Mouse (Mus musculus): ENCODE data around the gene Mdm4. TPM values are rescaled to one million over a fixed set of nuclear protein-coding genes. Genes with fewer than 3 reads are reported as not detected.

Gene Mdm4
- polyA plus RNA-seq, 1 experiment from 2014 or later = 48.0 TPM

DNA sequence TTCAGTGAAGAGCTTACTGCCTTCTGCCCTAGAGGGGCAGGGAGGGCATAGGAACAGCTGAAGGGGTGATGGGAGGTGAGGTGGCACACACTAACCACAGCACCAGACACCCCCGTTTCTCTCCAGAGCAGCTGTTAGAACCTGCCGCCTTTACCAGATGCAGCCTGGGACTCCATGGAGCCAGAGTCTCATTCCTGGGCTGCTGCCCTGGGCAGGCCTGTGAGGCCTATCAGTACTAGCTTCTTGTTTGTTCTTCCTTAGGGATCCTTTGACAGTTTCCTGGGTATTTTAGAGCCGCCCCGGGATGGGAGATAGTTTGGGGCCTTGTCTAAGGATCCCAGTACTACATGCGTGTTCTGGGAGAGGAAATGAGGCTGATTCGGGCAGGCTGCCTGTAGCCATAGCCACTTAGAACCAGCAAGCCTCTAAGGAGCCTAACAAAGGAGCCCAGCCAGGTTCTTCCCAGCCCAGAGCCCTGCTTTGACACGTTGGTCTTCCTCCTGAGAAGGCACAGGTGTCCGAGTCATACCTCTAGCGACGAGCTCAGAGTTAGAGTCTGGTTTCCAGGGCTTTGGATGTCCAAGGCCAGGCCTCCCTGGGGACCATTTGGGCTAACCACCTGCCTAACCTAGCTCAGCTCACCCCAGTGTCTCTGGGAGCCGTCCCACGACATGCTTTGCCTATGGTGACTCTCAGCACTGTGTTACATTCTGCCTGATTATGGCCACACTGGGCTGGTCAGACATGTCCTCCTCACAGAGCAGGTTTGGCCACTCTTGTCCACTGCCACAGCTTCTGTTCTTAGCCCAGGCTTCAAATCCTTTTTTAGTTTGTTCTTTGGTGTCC, 39.1 kb upstream of the Mdm4 start:
- ATAC-seq (ENCODE audit: low FRiP score) = peak; percentile 25; the same call in 1 of the 2 replicates

DNA sequence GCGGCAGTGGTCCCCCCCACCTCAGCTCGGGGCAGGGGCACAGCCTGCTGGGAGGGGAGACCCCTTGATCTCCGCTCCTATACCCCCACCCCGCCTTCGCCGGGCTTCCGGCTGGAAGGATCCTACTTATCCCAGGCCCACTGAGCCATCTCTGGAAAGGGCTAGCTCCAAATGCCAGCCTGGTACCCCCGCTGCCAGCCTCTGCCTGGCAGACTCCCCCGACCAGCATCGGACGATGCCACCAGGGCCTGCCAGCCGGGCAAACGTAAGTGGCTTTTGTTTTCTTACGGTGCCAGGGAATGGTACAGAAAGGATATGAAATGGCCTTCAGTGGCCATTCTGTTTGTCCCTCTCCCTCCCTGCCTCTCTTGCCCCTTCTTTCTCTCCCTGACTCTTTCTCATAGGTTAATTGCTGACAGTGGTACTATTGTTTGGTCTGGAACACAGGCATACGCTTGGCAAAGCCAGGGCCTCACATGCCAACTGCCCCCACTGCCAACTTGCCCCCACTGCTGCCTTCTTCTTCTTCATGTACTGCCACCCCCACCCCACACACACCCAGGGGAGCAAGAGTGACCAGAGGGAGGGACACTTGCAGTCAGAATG, 38.4 kb upstream of the Mdm4 start:
- Histone ChIP-seq H3K36me3 (peaks cover 57% of the 10 kb centered on the region), H3K4me3 (no peak overlapping the region), H3K27me3 (no peaks in the 10 kb centered on the region), H3K9ac (peak overlapping the region; percentile 51), H3K4me1 (replicated peaks) (peaks cover 60% of the 10 kb centered on the region), H3K27ac (peak overlapping the region; percentile 78), H3K4me2 (no peak overlapping the region), H3K9me3 (no peaks in the 10 kb centered on the region)
- ATAC-seq (ENCODE audit: low FRiP score) = peak; percentile 43
- whole genome bisulfite sequencing = 87% methylated on average over 15 of the region's 15 CpGs

More for the DNA sequence above, 39.1 kb upstream of the Mdm4 start:
- H3K9me3 ChIP-seq = no peaks in the 10 kb centered on the region
- H3K9ac ChIP-seq = peak overlapping the region; percentile 51
- H3K36me3 ChIP-seq = peaks cover 55% of the 10 kb centered on the region
- no peaks in the 10 kb centered on the region for H3K27me3 ChIP-seq
- H3K4me1 ChIP-seq (replicated peaks) = peaks cover 60% of the 10 kb centered on the region
- WGBS = 82% methylated on average over 12 of the region's 12 CpGs
- no peak overlapping the region for H3K4me2 ChIP-seq
- H3K4me3 ChIP-seq = no peak overlapping the region
- peak overlapping the region; percentile 78 for H3K27ac ChIP-seq

DNA sequence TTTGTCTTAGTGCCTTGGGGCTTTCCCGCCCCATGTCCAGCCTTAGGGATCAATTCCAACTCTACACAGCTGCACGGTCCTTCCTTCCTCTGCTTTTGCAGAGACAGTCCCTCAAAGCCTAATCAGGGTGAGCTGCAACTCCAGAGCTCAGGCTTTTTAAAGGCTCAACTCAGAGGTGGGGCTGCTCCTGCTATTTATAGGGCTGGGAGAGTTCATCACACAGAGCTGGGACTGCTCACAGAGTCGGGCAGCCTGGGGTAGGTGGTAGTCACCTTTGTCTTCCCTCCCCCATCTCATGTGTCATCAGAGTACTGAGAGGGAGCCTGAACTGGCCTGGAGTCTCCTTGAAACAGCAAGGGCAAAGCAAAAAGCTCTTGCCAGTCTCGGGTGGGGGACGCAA, 37.9 kb upstream of the Mdm4 start:
- Histone ChIP-seq H3K4me2 (no peak overlapping the region), H3K27me3 (no peaks in the 10 kb centered on the region), H3K4me3 (no peak overlapping the region), H3K9ac (peak overlapping the region; percentile 51; the same call in 1 of the 2 replicates), H3K36me3 (peaks cover 62% of the 10 kb centered on the region), H3K9me3 (no peaks in the 10 kb centered on the region), H3K27ac (peak overlapping the region; percentile 78), H3K4me1 (replicated peaks) (peaks cover 55% of the 10 kb centered on the region)
- 72% methylated on average over 5 of the region's 5 CpGs for whole genome bisulfite sequencing
- peak; percentile 25; the same call in 1 of the 2 replicates for ATAC-seq (ENCODE audit: low FRiP score)

DNA sequence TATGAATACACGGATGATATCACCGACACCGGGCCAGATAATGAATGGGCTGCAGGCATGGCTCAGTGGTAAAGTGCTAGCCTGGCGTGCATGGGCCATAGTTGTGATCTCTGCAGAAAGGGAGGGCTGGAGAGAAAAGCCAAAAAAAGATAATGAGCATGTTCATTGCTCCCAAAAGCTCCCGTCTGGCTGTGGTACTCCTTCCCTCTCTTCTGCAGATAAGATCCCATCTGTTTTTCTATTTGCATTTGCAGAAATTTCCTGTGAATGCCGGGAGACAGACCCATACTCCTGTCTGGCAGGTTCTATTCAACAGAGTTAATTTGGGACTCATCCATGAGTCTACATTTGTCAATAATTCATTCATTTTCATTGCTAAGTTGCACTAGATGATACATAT, 32.8 kb upstream of the Mdm4 start:
- Histone ChIP-seq H3K4me1 (replicated peaks) (peaks cover 8% of the 10 kb centered on the region), H3K4me2 (no peak overlapping the region), H3K4me3 (no peak overlapping the region), H3K27ac (no peak overlapping the region), H3K36me3 (peaks cover 49% of the 10 kb centered on the region), H3K27me3 (no peaks in the 10 kb centered on the region), H3K9ac (no peak overlapping the region), H3K9me3 (no peaks in the 10 kb centered on the region)
- 92% methylated on average over 6 of the region's 6 CpGs for WGBS
- no peak for ATAC-seq (ENCODE audit: low FRiP score)

DNA sequence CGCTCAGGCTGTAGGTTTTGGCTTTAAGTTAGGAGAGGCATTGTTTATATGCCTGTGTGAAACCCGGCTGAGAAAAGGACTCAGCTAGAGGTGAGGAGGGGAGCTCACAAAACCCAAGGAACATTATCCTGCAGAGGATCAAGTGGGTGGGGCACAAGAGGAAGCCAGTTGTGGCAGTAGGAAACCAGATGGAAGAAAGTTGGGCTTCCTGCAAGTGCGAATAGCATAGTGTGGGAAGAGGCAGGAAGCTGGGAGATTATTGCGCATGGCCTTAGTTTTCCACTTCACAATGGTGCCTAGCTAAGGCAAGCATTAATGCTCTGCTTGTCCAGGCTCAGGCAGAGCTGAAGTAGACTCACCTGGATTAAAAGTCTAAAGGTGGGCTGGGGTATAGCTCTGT, 30.3 kb upstream of the Mdm4 start:
- H3K4me1 ChIP-seq (replicated peaks) = peaks cover 23% of the 10 kb centered on the region
- H3K9me3 ChIP-seq = no peaks in the 10 kb centered on the region
- no peak overlapping the region for H3K9ac ChIP-seq
- no peak overlapping the region for H3K4me2 ChIP-seq
- ATAC-seq (ENCODE audit: low FRiP score) = no peak
- no peaks in the 10 kb centered on the region for H3K27me3 ChIP-seq
- no peak overlapping the region for H3K4me3 ChIP-seq
- no peak overlapping the region for H3K27ac ChIP-seq
- H3K36me3 ChIP-seq = peaks cover 32% of the 10 kb centered on the region
- 69% methylated on average over 4 of the region's 4 CpGs for WGBS

DNA sequence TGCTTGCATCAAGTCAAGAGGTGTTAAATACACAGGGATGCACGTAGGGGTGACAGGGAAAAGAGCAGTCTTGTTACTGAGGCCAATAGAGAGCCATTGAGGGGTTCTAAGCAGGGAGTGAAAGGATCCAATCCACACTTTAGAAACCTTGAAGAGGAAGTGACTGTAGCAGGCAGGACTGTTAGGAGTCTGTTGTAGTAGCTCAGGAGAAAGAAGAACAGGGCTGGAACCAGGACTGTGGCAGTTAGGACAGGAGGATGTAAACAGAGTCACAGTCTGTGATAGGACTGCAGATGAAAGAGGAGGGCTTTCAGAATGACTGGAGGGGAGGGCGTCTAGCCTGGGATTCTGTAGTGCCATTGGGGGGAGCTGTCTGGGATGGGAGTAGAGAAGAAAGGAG, 29.2 kb upstream of the Mdm4 start:
- Histone ChIP-seq H3K4me3 (no peak overlapping the region), H3K9me3 (no peaks in the 10 kb centered on the region), H3K36me3 (peaks cover 32% of the 10 kb centered on the region), H3K27ac (no peak overlapping the region), H3K4me2 (no peak overlapping the region), H3K9ac (no peak overlapping the region), H3K27me3 (no peaks in the 10 kb centered on the region), H3K4me1 (replicated peaks) (peaks cover 29% of the 10 kb centered on the region)
- no peak for ATAC-seq (ENCODE audit: low FRiP score)
- WGBS = 58% methylated on average over 2 of the region's 2 CpGs

DNA sequence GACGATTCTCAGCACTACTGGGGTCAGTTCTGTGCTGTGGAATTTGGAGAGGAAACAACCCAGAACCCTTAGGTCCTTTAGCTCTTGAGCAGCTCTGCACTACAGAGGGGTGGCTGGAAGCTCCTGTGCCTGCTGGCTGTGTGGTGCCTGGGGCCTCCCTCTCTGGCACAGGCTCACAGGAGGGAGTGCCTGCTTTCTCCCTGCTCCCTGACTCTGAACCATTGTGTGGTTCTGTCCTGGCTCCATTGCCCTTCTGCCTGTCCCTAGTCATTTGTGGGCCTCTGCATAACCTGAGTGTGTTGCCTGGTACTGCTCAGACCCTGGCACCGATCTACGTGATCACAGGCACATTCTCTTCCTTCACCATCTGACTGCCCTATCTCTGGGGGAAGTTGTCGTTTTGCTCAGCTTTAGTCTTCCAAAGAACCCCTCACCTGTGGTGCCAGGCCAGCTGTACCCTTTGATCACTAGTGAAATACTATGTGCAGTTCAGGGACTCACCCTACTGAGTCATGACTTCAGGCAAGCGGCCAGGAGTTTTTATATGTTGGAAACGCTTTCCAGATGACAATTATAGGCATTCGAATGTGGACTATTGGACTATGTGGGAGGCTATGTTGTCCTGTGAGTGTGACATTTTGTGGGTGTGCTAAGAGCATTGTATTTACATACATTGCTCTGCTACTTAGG, 27.1 kb upstream of the Mdm4 start:
- no peaks in the 10 kb centered on the region for H3K9me3 ChIP-seq
- H3K27ac ChIP-seq = no peak overlapping the region
- H3K36me3 ChIP-seq = peaks cover 13% of the 10 kb centered on the region
- WGBS = 76% methylated on average over 7 of the region's 7 CpGs
- no peaks in the 10 kb centered on the region for H3K27me3 ChIP-seq
- peaks cover 46% of the 10 kb centered on the region for H3K4me1 ChIP-seq (replicated peaks)
- ATAC-seq (ENCODE audit: low FRiP score) = 0 out of 2 replicates have a peak, but pooled peaks have one; percentile 43
- H3K4me2 ChIP-seq = no peak overlapping the region
- H3K9ac ChIP-seq = peak overlapping the region; percentile 16; the same call in 1 of the 2 replicates
- H3K4me3 ChIP-seq = no peak overlapping the region

DNA sequence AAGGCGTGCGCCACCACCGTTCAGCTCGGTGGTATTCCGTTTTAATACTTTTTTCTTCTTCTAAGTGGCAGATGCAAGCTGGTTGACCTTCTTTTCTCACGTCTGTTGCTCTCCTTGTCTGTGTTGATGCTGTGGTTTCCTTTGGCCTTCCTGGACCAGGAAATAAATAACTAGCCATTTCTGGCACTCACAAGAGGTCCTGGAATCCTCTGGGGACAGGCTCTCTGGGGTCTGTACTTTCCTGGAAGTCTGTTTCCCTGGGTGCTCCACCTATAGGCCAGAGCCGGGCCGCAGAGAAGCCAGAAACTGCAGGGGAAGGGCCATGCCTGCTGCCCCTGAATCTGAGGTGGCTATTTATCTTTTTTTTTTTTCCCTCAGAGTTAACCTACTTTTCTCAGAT, 24.0 kb upstream of the Mdm4 start:
- no peak overlapping the region for H3K27ac ChIP-seq
- no peak overlapping the region for H3K9ac ChIP-seq
- H3K27me3 ChIP-seq = no peaks in the 10 kb centered on the region
- no peak overlapping the region for H3K4me3 ChIP-seq
- H3K36me3 ChIP-seq = no peaks in the 10 kb centered on the region
- H3K4me2 ChIP-seq = no peak overlapping the region
- H3K4me1 ChIP-seq (replicated peaks) = peaks cover 67% of the 10 kb centered on the region
- H3K9me3 ChIP-seq = no peaks in the 10 kb centered on the region
- 78% methylated on average over 8 of the region's 8 CpGs for WGBS
- ATAC-seq (ENCODE audit: low FRiP score) = no peak

DNA sequence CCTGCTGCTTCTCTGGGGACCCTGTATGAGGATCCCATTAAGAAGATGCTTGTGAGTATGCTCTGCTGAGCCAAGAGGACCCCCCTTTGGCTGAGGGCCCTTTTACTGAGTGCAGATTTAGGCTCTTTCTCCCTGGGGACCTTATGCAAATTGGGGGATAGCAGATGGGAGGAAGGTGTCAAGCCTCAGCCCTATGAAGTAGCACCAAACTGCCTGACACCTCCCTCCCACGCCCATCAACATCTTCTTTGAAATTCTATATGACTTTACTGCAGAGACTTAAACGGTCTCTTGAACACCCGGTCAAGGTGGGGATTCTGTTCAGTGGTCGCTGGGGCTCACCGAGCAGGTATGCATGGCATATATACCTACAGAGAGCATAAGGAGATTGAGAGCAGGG, 22.7 kb upstream of the Mdm4 start:
- Histone ChIP-seq H3K27ac (no peak overlapping the region), H3K36me3 (no peaks in the 10 kb centered on the region), H3K4me3 (no peak overlapping the region), H3K9ac (no peak overlapping the region), H3K4me2 (no peak overlapping the region), H3K27me3 (no peaks in the 10 kb centered on the region), H3K4me1 (replicated peaks) (peaks cover 78% of the 10 kb centered on the region), H3K9me3 (no peaks in the 10 kb centered on the region)
- ATAC-seq (ENCODE audit: low FRiP score) = no peak
- WGBS = 64% methylated on average over 5 of the region's 5 CpGs

DNA sequence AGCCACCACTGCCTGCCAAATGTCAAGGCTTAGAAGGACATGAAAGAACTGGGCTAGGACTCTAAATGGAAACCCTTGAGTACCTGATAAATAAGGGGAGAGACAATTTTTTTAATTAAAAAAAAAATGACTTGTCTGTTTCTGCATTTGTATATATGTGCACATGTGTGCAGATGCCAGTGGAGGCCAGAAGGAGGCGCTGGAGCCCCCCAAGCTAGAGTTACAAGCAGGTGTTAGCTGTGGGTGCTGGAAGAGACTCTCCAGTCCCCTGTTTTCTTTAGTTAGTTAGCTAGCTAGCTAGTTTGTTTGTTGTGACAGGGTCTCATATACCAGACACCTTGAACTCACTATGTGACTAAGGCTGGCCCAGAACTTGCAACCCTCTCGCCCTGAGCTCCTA, 21.5 kb upstream of the Mdm4 start:
- H3K27me3 ChIP-seq = no peaks in the 10 kb centered on the region
- no peak for ATAC-seq (ENCODE audit: low FRiP score)
- no peak overlapping the region for H3K9ac ChIP-seq
- peaks cover 78% of the 10 kb centered on the region for H3K4me1 ChIP-seq (replicated peaks)
- no peaks in the 10 kb centered on the region for H3K36me3 ChIP-seq
- H3K4me2 ChIP-seq = no peak overlapping the region
- no peak overlapping the region for H3K27ac ChIP-seq
- no peaks in the 10 kb centered on the region for H3K9me3 ChIP-seq
- 94% methylated on average over 2 of the region's 2 CpGs for WGBS
- no peak overlapping the region for H3K4me3 ChIP-seq

DNA sequence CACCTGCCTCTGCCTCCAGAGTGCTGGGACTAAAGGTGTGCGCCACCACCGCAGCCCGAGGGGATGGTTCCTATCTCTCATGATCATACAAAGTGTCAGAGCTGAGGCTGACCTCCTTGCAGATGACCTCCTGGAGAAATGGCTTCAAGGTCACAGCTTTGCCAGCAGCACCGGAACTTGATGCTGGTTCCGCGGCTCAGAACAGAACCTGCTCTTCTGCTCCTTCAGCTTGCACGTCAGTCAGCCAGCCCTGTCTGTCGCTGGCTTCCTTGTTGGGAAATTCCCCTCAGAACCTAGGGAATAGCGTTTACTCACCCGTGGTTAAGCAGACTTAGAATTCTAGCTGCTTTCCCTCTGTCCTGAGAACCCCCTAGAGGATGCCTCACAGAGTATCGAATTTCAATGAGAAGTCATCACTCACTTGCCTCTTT, 19.7 kb upstream of the Mdm4 start:
- Histone ChIP-seq H3K4me3 (no peak overlapping the region), H3K4me1 (replicated peaks) (peaks cover 76% of the 10 kb centered on the region), H3K27ac (peak overlapping the region; percentile 60), H3K9ac (peak overlapping the region; percentile 35; the same call in 1 of the 2 replicates), H3K4me2 (no peak overlapping the region), H3K9me3 (no peaks in the 10 kb centered on the region), H3K36me3 (no peaks in the 10 kb centered on the region), H3K27me3 (no peaks in the 10 kb centered on the region)
- whole genome bisulfite sequencing = 23% methylated on average over 11 of the region's 11 CpGs
- ATAC-seq (ENCODE audit: low FRiP score) = no peak

DNA sequence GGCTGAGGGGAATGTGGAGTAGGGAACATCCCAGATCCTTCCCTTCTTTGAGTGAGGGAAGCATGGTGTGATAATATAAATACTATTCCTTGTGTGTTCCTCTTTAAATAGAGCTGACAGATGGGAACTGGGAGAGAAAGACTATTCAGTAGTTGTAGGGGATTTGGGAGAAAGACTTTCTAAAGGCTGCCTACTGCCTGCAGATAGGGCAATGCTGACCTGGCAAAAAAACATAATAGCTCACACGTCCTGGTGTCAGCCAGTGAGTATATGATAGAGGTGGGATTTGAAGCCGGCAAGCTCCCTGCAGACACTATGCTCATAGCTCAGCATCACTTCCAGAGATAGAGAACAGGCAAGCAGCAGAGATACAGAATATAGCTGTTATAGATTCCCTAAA, 18.3 kb upstream of the Mdm4 start:
- Histone ChIP-seq H3K4me1 (replicated peaks) (peaks cover 70% of the 10 kb centered on the region), H3K4me2 (peak overlapping the region; percentile 83), H3K4me3 (peak overlapping the region; percentile 11), H3K9ac (peak overlapping the region; percentile 99), H3K9me3 (no peaks in the 10 kb centered on the region), H3K27ac (0 out of 2 replicates have a peak overlapping the region, but pooled peaks have one; percentile 0), H3K36me3 (no peaks in the 10 kb centered on the region), H3K27me3 (no peaks in the 10 kb centered on the region)
- no peak for ATAC-seq (ENCODE audit: low FRiP score)
- 30% methylated on average over 2 of the region's 2 CpGs for WGBS

All from hindbrain, embryonic 13.5 days (tissue).